Mouse (Mus musculus) embryonic facial prominence, embryonic 12.5 days (tissue): Measurements from ENCODE around the gene Tmc1. TPM values are rescaled to one million over a fixed set of nuclear protein-coding genes. Genes with fewer than 3 reads are reported as not detected.

Experiments used
- ATAC-seq: fragments of 200-750 bp; cut with Nextera tagmentation; 2 replicates; pipeline ENCODE4 v1.8.0; 2017; ENCODE audit not compliant: insufficient number of reproducible peaks, insufficient read depth, low FRiP score, low TSS enrichment
- H3K27ac ChIP-seq: fragments of 300-500 bp; sonication (generic); 2 replicates; pipeline ENCODE4 v1.5.1; 2016; ENCODE audit warnings: mild to moderate bottlenecking
- H3K27me3 ChIP-seq: fragments of 300-500 bp; sonication (generic); 2 replicates; pipeline ENCODE4 v1.6.1; 2016; ENCODE audit warnings: mild to moderate bottlenecking, moderate library complexity
- H3K36me3 ChIP-seq: fragments of 300-500 bp; sonication (generic); 2 replicates; pipeline ENCODE4 v1.6.1; 2016; ENCODE audit warnings: mild to moderate bottlenecking
- H3K4me1 ChIP-seq: fragments of 300-500 bp; sonication (generic); 2 replicates; pipeline ENCODE4 v1.6.1; 2016
- H3K4me2 ChIP-seq: fragments of 300-500 bp; sonication (generic); replicated peaks from 2 replicates; pipeline ENCODE4 v1.6.1; 2016; ENCODE audit warnings: mild to moderate bottlenecking, moderate library complexity
- H3K4me3 ChIP-seq: fragments of 300-500 bp; sonication (generic); 2 replicates; pipeline ENCODE4 v1.5.1; 2016; ENCODE audit warnings: mild to moderate bottlenecking
- H3K9ac ChIP-seq: fragments of 300-500 bp; sonication (generic); 2 replicates; pipeline ENCODE4 v1.6.1; 2016; ENCODE audit warnings: mild to moderate bottlenecking, moderate library complexity
- H3K9me3 ChIP-seq: fragments of 300-500 bp; sonication (generic); 2 replicates; pipeline ENCODE4 v1.6.1; 2016; ENCODE audit warnings: mild to moderate bottlenecking, moderate library complexity
- WGBS: fragments of 180-500 bp; shearing (Covaris S2); methylation state at CpG from one replicate; pipeline ENCODE4 v1.1.7; 2016; 5-methylcytosine and 5-hydroxymethylcytosine counted together
- polyA plus RNA-seq: library from polyadenylated mRNA; unstranded; fragments of >200 nt; fragmentation: Nextera tagmentation; extraction: Ambion mirVana; gene quantifications from 2 replicates; pipeline ENCODE4 v1.2.1, GENCODE M21; 2016

Tmc1 gene
- polyA plus RNA-seq, 1 experiment from 2014 or later: 0.24 TPM

- Histone ChIP-seq H3K9me3 (no peaks in the 10 kb centered on the region), H3K4me2 (no peak overlapping the region), H3K9ac (no peak overlapping the region), H3K4me3 (no peak overlapping the region), H3K27me3 (no peaks in the 10 kb centered on the region), H3K4me1 (no peaks in the 10 kb centered on the region), H3K27ac (no peak overlapping the region), H3K36me3 (no peaks in the 10 kb centered on the region)
- 67% methylated on average over 2 of the region's 2 CpGs for WGBS
- ATAC-seq: no peak
Observed at GRCm38 (mm10) chr19:20881205-20881604, 72.8 kb downstream of the Tmc1 start.

- Histone ChIP-seq H3K4me2 (no peak overlapping the region), H3K9ac (no peak overlapping the region), H3K36me3 (no peaks in the 10 kb centered on the region), H3K9me3 (no peaks in the 10 kb centered on the region), H3K27ac (no peak overlapping the region), H3K27me3 (no peaks in the 10 kb centered on the region), H3K4me3 (no peak overlapping the region), H3K4me1 (no peaks in the 10 kb centered on the region)
- WGBS: 74% methylated on average over 4 of the region's 4 CpGs
- no peak for ATAC-seq
Observed at GRCm38 (mm10) chr19:20875881-20876280, 78.1 kb downstream of the Tmc1 start.

- no peaks in the 10 kb centered on the region for H3K4me1 ChIP-seq
- no peak overlapping the region for H3K9ac ChIP-seq
- H3K4me2 ChIP-seq: no peak overlapping the region
- no peak for ATAC-seq
- no peaks in the 10 kb centered on the region for H3K27me3 ChIP-seq
- H3K9me3 ChIP-seq: no peaks in the 10 kb centered on the region
- H3K36me3 ChIP-seq: no peaks in the 10 kb centered on the region
- H3K4me3 ChIP-seq: no peak overlapping the region
- H3K27ac ChIP-seq: no peak overlapping the region
- WGBS: 89% methylated on average over 4 of the region's 4 CpGs
Observed at GRCm38 (mm10) chr19:20861779-20862178, 92.2 kb downstream of the Tmc1 start.

GRCm38 (mm10) chr19:20860270-20860669, 93.7 kb downstream of the Tmc1 start:
- no peaks in the 10 kb centered on the region for H3K9me3 ChIP-seq

GRCm38 (mm10) chr19:20857819-20858218, 96.2 kb downstream of the Tmc1 start:
- no peaks in the 10 kb centered on the region for H3K36me3 ChIP-seq
- no peak overlapping the region for H3K4me3 ChIP-seq
- H3K9ac ChIP-seq: no peak overlapping the region
- H3K9me3 ChIP-seq: no peaks in the 10 kb centered on the region
- H3K4me1 ChIP-seq: no peaks in the 10 kb centered on the region
- no peak overlapping the region for H3K27ac ChIP-seq
- H3K27me3 ChIP-seq: no peaks in the 10 kb centered on the region
- no peak for ATAC-seq
- H3K4me2 ChIP-seq: no peak overlapping the region

More at GRCm38 (mm10) chr19:20860270-20860669, 93.7 kb downstream of the Tmc1 start:
- Histone ChIP-seq H3K27me3 (no peaks in the 10 kb centered on the region), H3K9ac (no peak overlapping the region), H3K4me3 (no peak overlapping the region), H3K27ac (no peak overlapping the region), H3K4me2 (no peak overlapping the region), H3K4me1 (no peaks in the 10 kb centered on the region), H3K36me3 (no peaks in the 10 kb centered on the region)
- WGBS: 97% methylated on average over 1 of the region's 1 CpGs
- ATAC-seq: no peak

- Histone ChIP-seq H3K9ac (no peak overlapping the region), H3K36me3 (no peaks in the 10 kb centered on the region), H3K27ac (no peak overlapping the region), H3K9me3 (no peaks in the 10 kb centered on the region), H3K4me1 (no peaks in the 10 kb centered on the region), H3K27me3 (no peaks in the 10 kb centered on the region), H3K4me3 (no peak overlapping the region), H3K4me2 (no peak overlapping the region)
- no peak for ATAC-seq
- 67% methylated on average over 5 of the region's 5 CpGs for WGBS
Observed at GRCm38 (mm10) chr19:20848906-20849305, 105.1 kb downstream of the Tmc1 start.

GRCm38 (mm10) chr19:20847476-20848073, 106.4 kb downstream of the Tmc1 start:
- no peaks in the 10 kb centered on the region for H3K9me3 ChIP-seq
- H3K4me3 ChIP-seq: no peak overlapping the region
- no peaks in the 10 kb centered on the region for H3K36me3 ChIP-seq
- WGBS: 83% methylated on average over 3 of the region's 3 CpGs
- no peaks in the 10 kb centered on the region for H3K4me1 ChIP-seq
- no peak overlapping the region for H3K27ac ChIP-seq
- no peak overlapping the region for H3K4me2 ChIP-seq
- ATAC-seq: no peak
- no peak overlapping the region for H3K9ac ChIP-seq
- no peaks in the 10 kb centered on the region for H3K27me3 ChIP-seq

- Histone ChIP-seq H3K36me3 (no peaks in the 10 kb centered on the region), H3K9me3 (0 out of 2 replicates have a peak, but pooled peaks cover 2% of the 10 kb centered on the region), H3K9ac (no peak overlapping the region), H3K27me3 (no peaks in the 10 kb centered on the region), H3K4me2 (no peak overlapping the region), H3K4me3 (no peak overlapping the region), H3K4me1 (peaks cover 7% of the 10 kb centered on the region; the same call in 1 of the 2 replicates), H3K27ac (no peak overlapping the region)
- ATAC-seq: no peak
- WGBS: 83% methylated on average over 2 of the region's 2 CpGs
Observed at GRCm38 (mm10) chr19:20837422-20837821, 116.6 kb downstream of the Tmc1 start.

GRCm38 (mm10) chr19:20836055-20836845, 117.8 kb downstream of the Tmc1 start:
- 53% methylated on average over 9 of the region's 9 CpGs for WGBS
- Histone ChIP-seq H3K27me3 (no peaks in the 10 kb centered on the region), H3K9ac (no peak overlapping the region), H3K27ac (no peak overlapping the region), H3K4me3 (no peak overlapping the region), H3K4me2 (no peak overlapping the region), H3K36me3 (no peaks in the 10 kb centered on the region), H3K9me3 (0 out of 2 replicates have a peak, but pooled peaks cover 2% of the 10 kb centered on the region), H3K4me1 (peaks cover 7% of the 10 kb centered on the region; the same call in 1 of the 2 replicates)
- ATAC-seq: no peak

- H3K9me3 ChIP-seq: 0 out of 2 replicates have a peak, but pooled peaks cover 2% of the 10 kb centered on the region
- no peak overlapping the region for H3K4me2 ChIP-seq
- no peak overlapping the region for H3K9ac ChIP-seq
- WGBS: 81% methylated on average over 1 of the region's 1 CpGs
- no peak overlapping the region for H3K4me3 ChIP-seq
- no peak for ATAC-seq
- no peaks in the 10 kb centered on the region for H3K36me3 ChIP-seq
- peaks cover 7% of the 10 kb centered on the region; the same call in 1 of the 2 replicates for H3K4me1 ChIP-seq
- no peak overlapping the region for H3K27ac ChIP-seq
- H3K27me3 ChIP-seq: no peaks in the 10 kb centered on the region
Observed at GRCm38 (mm10) chr19:20834895-20835294, 119.1 kb downstream of the Tmc1 start.

GRCm38 (mm10) chr19:20799460-20799859, 154.5 kb downstream of the Tmc1 start:
- Histone ChIP-seq H3K4me3 (no peak overlapping the region), H3K4me2 (no peak overlapping the region), H3K27me3 (no peaks in the 10 kb centered on the region), H3K36me3 (no peaks in the 10 kb centered on the region), H3K9ac (no peak overlapping the region), H3K9me3 (no peaks in the 10 kb centered on the region), H3K27ac (no peak overlapping the region), H3K4me1 (no peaks in the 10 kb centered on the region)
- no peak for ATAC-seq

- no peaks in the 10 kb centered on the region for H3K9me3 ChIP-seq
- WGBS: 46% methylated on average over 6 of the region's 6 CpGs
- no peak overlapping the region for H3K4me2 ChIP-seq
- no peak overlapping the region for H3K27ac ChIP-seq
- H3K27me3 ChIP-seq: no peaks in the 10 kb centered on the region
- H3K36me3 ChIP-seq: no peaks in the 10 kb centered on the region
- ATAC-seq: no peak
- no peak overlapping the region for H3K9ac ChIP-seq
- H3K4me1 ChIP-seq: no peaks in the 10 kb centered on the region
- H3K4me3 ChIP-seq: no peak overlapping the region
Observed at GRCm38 (mm10) chr19:20797558-20798101, 156.4 kb downstream of the Tmc1 start.
